Mouse (Mus musculus) CH12.LX (cell line): ENCODE data around the gene Myl9. TPM values are rescaled to one million over a fixed set of nuclear protein-coding genes. Genes with fewer than 3 reads are reported as not detected.

Experiments
- DNase-seq: peaks from one replicate; pipeline ENCODE4 v3.0.0-alpha.2; 2013; ENCODE audit errors: extremely low read depth
- H3K27ac ChIP-seq: 2 replicates; pipeline ENCODE4 v1.5.1; 2012; ENCODE audit warnings: low read depth, mild to moderate bottlenecking, control low read depth, moderate library complexity; ENCODE audit not compliant: insufficient read depth
- H3K27me3 ChIP-seq: replicated peaks from 2 replicates; pipeline ENCODE3; 2012; ENCODE audit warnings: inconsistent platforms
- H3K36me3 ChIP-seq, 2 experiments: replicated peaks in 1 of 2; 2 replicates each; pipeline versions ENCODE3 to v1.6.1; 2012; ENCODE audit warnings: inconsistent platforms in 1 of 2, low read length in 1 of 2, mild to moderate bottlenecking in 1 of 2, mixed read lengths in 1 of 2, moderate library complexity in 1 of 2; ENCODE audit not compliant: control insufficient read depth in 1 of 2, insufficient read depth in 1 of 2
- H3K4me1 ChIP-seq, 2 experiments: 2 replicates each; pipeline ENCODE4 v1.6.1; 2012; ENCODE audit warnings: inconsistent platforms in 1 of 2, moderate library complexity in 1 of 2; ENCODE audit not compliant: insufficient read depth in 2 of 2, control insufficient read depth in 1 of 2
- H3K4me2 ChIP-seq: 2 replicates; pipeline ENCODE4 v1.6.1; 2012; ENCODE audit warnings: low read depth, mild to moderate bottlenecking, control low read depth; ENCODE audit not compliant: poor library complexity, insufficient read depth, severe bottlenecking
- H3K4me3 ChIP-seq, 3 experiments: fragments of 150-350 bp in 1 of 3; sonication (generic) in 1 of 3; replicated peaks in 1 of 3; 2 replicates each; pipeline versions ENCODE3 to v1.5.1; 2011 to 2012; ENCODE audit warnings: low read depth in 2 of 3, low read length in 2 of 3, mild to moderate bottlenecking in 2 of 3, moderate library complexity in 2 of 3, control low read depth in 1 of 3, improper control_type of control experiment in 1 of 3, inconsistent platforms in 1 of 3, mixed read lengths in 1 of 3; ENCODE audit not compliant: poor library complexity in 1 of 3
- H3K79me2 ChIP-seq: replicated peaks from 2 replicates; pipeline ENCODE4 v1.6.1; 2012; ENCODE audit warnings: mild to moderate bottlenecking, moderate library complexity; ENCODE audit not compliant: control insufficient read depth, poor library complexity, insufficient read depth, severe bottlenecking; ENCODE audit errors: extremely low read depth
- H3K9ac ChIP-seq: 2 replicates; pipeline ENCODE4 v1.6.1; 2012; ENCODE audit warnings: low read depth, mild to moderate bottlenecking, control low read depth, moderate library complexity; ENCODE audit not compliant: insufficient read depth
- H3K9me3 ChIP-seq: replicated peaks from 2 replicates; pipeline ENCODE3; 2012; ENCODE audit warnings: low read length, inconsistent platforms, mixed read lengths
- BHLHE40 ChIP-seq: IDR thresholded peaks from 2 replicates; pipeline ENCODE4 v1.6.1; 2011; ENCODE audit warnings: mild to moderate bottlenecking, low read depth, low read length, improper control_type of control experiment
- E2F4 ChIP-seq: IDR thresholded peaks from 2 replicates; pipeline ENCODE4 v1.6.1; 2011; ENCODE audit warnings: low read depth, low read length, improper control_type of control experiment; ENCODE audit not compliant: insufficient replicate concordance
- ELF1 ChIP-seq: IDR thresholded peaks from 2 replicates; pipeline ENCODE4 v1.6.1; 2014; ENCODE audit warnings: low read depth, mild to moderate bottlenecking, inconsistent platforms, low read length, improper control_type of control experiment
- EP300 ChIP-seq: IDR thresholded peaks from 2 replicates; pipeline ENCODE4 v1.6.1; 2011; ENCODE audit warnings: low read length, improper control_type of control experiment
- ETS1 ChIP-seq: conservative IDR thresholded peaks from 2 replicates; pipeline ENCODE4 v1.6.1; 2012; ENCODE audit warnings: low read depth, mild to moderate bottlenecking, inconsistent platforms, low read length, improper control_type of control experiment, moderate library complexity
- HCFC1 ChIP-seq: IDR thresholded peaks from 2 replicates; pipeline ENCODE4 v1.6.1; 2012; ENCODE audit warnings: low read depth, mild to moderate bottlenecking, inconsistent platforms, low read length, improper control_type of control experiment
- IRF4 ChIP-seq: IDR thresholded peaks from 2 replicates; pipeline ENCODE4 v1.6.1; 2014; ENCODE audit warnings: low read depth, mild to moderate bottlenecking, inconsistent platforms, low read length, improper control_type of control experiment
- JUN ChIP-seq: IDR thresholded peaks from 2 replicates; pipeline ENCODE4 v1.6.1; 2011; ENCODE audit warnings: low read depth, mild to moderate bottlenecking, low read length, improper control_type of control experiment, moderate library complexity; ENCODE audit not compliant: insufficient read depth
- JUND ChIP-seq: conservative IDR thresholded peaks from 2 replicates; pipeline ENCODE4 v1.6.1; 2011; ENCODE audit warnings: low read depth, low read length, improper control_type of control experiment
- KAT2A ChIP-seq: IDR thresholded peaks from 2 replicates; pipeline ENCODE4 v1.6.1; 2012; ENCODE audit warnings: low read length, improper control_type of control experiment, inconsistent platforms; ENCODE audit not compliant: insufficient replicate concordance
- MAFK ChIP-seq: IDR thresholded peaks from 2 replicates; pipeline ENCODE4 v1.6.1; 2011; ENCODE audit warnings: low read length, improper control_type of control experiment; ENCODE audit not compliant: insufficient replicate concordance
- MAX ChIP-seq: IDR thresholded peaks from 2 replicates; pipeline ENCODE4 v1.6.1; 2011; ENCODE audit warnings: low read length, improper control_type of control experiment
- MAZ ChIP-seq: IDR thresholded peaks from 2 replicates; pipeline ENCODE4 v1.6.1; 2012; ENCODE audit warnings: low read depth, mild to moderate bottlenecking, inconsistent platforms, low read length, improper control_type of control experiment, moderate library complexity
- MYC ChIP-seq: IDR thresholded peaks from 2 replicates; pipeline ENCODE4 v1.6.1; 2011; ENCODE audit warnings: low read depth, mild to moderate bottlenecking, improper control_type of control experiment, low read length
- NRF1 ChIP-seq: IDR thresholded peaks from 2 replicates; pipeline ENCODE4 v1.6.1; 2014; ENCODE audit warnings: low read depth, mild to moderate bottlenecking, inconsistent platforms, low read length, improper control_type of control experiment, moderate library complexity
- RAD21 ChIP-seq: IDR thresholded peaks from 2 replicates; pipeline ENCODE4 v1.6.1; 2011; ENCODE audit warnings: low read depth, mild to moderate bottlenecking, low read length, improper control_type of control experiment, moderate library complexity
- RCOR1 ChIP-seq: conservative IDR thresholded peaks from 2 replicates; pipeline ENCODE4 v1.6.1; 2012; ENCODE audit warnings: low read depth, mild to moderate bottlenecking, inconsistent platforms, low read length, improper control_type of control experiment
- TCF12 ChIP-seq: IDR thresholded peaks from 2 replicates; pipeline ENCODE4 v1.6.1; 2014; ENCODE audit warnings: low read depth, mild to moderate bottlenecking, inconsistent platforms, low read length, improper control_type of control experiment
- USF1 ChIP-seq: IDR thresholded peaks from 2 replicates; pipeline ENCODE4 v1.6.1; 2014; ENCODE audit warnings: low read depth, mild to moderate bottlenecking, inconsistent platforms, low read length, improper control_type of control experiment
- USF2 ChIP-seq: conservative IDR thresholded peaks from 2 replicates; pipeline ENCODE4 v1.6.1; 2011; ENCODE audit warnings: low read depth, low read length, improper control_type of control experiment
- ZKSCAN1 ChIP-seq: IDR thresholded peaks from 2 replicates; pipeline ENCODE4 v1.6.1; 2012; ENCODE audit warnings: low read depth, inconsistent platforms, low read length, improper control_type of control experiment, borderline replicate concordance
- ZNF384 ChIP-seq: IDR thresholded peaks from 2 replicates; pipeline ENCODE4 v1.6.1; 2012; ENCODE audit warnings: low read depth, low read length, improper control_type of control experiment, inconsistent platforms
- dilution Hi-C: fragments of 300-500 bp; cut with MboI; formaldehyde crosslinking; loops from 2 replicates; pipeline ENCODE4 v1.14.3; 2020; ENCODE audit warnings: low sequenced_read_pairs; ENCODE audit not compliant: extremely low pct_unique_long_range_greater_than_20kb, extremely low pct_ligation_motif_present
- in situ Hi-C: fragments of 300-500 bp; cut with MboI; formaldehyde crosslinking; loops from 3 replicates; pipeline ENCODE4 v1.14.3; 2019; ENCODE audit warnings: low sequenced_read_pairs, low pct_ligation_motif_present, low pct_unique_long_range_greater_than_20kb, mixed read lengths
- polyA plus RNA-seq: library from polyadenylated mRNA; unstranded; fragments of >175 nt; gene quantifications from 2 replicates; pipeline ENCODE4 v1.2.1, GENCODE M21; 2012; ENCODE audit warnings: low read depth; ENCODE audit not compliant: insufficient read length
- total RNA-seq, 2 experiments: library from RNA; depleted of rRNA; stranded (reverse); fragments of 300-350 nt in 1 of 2; fragments of >200 nt in 1 of 2; gene quantifications; 2 replicates each; pipeline ENCODE4 v1.2.3; 2012 to 2014

Myl9 gene
- total and polyA plus RNA-seq, 3 experiments = not detected

- dilution Hi-C loops (no loop called here), in situ Hi-C loops (no loop called here)
- Histone ChIP-seq H3K36me3 (peaks cover 5 to 56% of the 10 kb centered on the region in 2 experiments), H3K9me3 (no peaks in the 10 kb centered on the region), H3K9ac (no peak overlapping the region), H3K79me2 (no peaks in the 10 kb centered on the region), H3K4me2 (no peak overlapping the region), H3K27me3 (no peaks in the 10 kb centered on the region), H3K4me1 (peaks cover 20 to 76% of the 10 kb centered on the region in 2 experiments), H3K4me3 (no peak overlapping the region), H3K27ac (no peak overlapping the region)
- TF ChIP-seq ZNF384 = no peak
- no peak for TF ChIP-seq TCF12
- no peak for TF ChIP-seq ETS1
- TF ChIP-seq MAX = no peak
- no peak for TF ChIP-seq ZKSCAN1
- no peak for TF ChIP-seq BHLHE40
- TF ChIP-seq MAFK = no peak
- no peak for TF ChIP-seq HCFC1
- no peak for TF ChIP-seq MYC
- TF ChIP-seq RCOR1 = no peak
- DNase-seq = no peak
Measured at GRCm38 (mm10) chr2:156741998-156742397, 33.2 kb upstream of the Myl9 start.

GRCm38 (mm10) chr2:156743248-156743647 lies 32.0 kb upstream of the Myl9 start:
- in situ Hi-C loops = no loop called here
- H3K79me2 ChIP-seq = no peaks in the 10 kb centered on the region
- TF ChIP-seq TCF12 (peak; percentile 74; the same call in 1 of the 2 replicates), MAZ (no peak)
- peaks cover 5 to 66% of the 10 kb centered on the region in 2 experiments for H3K36me3 ChIP-seq
- H3K27me3 ChIP-seq = no peaks in the 10 kb centered on the region
- dilution Hi-C loops = no loop called here
- no peak overlapping the region for H3K9ac ChIP-seq
- no peaks in the 10 kb centered on the region for H3K9me3 ChIP-seq
- no peak overlapping the region for H3K4me3 ChIP-seq
- H3K27ac ChIP-seq = no peak overlapping the region
- no peak for DNase-seq
- H3K4me2 ChIP-seq = no peak overlapping the region
- H3K4me1 ChIP-seq = peaks cover 20 to 72% of the 10 kb centered on the region in 2 experiments

GRCm38 (mm10) chr2:156744414-156744813 lies 30.8 kb upstream of the Myl9 start:
- H3K4me1 ChIP-seq = peaks cover 20 to 76% of the 10 kb centered on the region in 2 experiments
- H3K27me3 ChIP-seq = no peaks in the 10 kb centered on the region
- no peak overlapping the region for H3K27ac ChIP-seq
- no peaks in the 10 kb centered on the region for H3K9me3 ChIP-seq
- TF ChIP-seq JUN (peak; percentile 24; the same call in 1 of the 2 replicates), BHLHE40 (peak; percentile 70), JUND (peak; percentile 62; the same call in 1 of the 2 replicates), USF2 (peak; percentile 37; the same call in 1 of the 2 replicates), EP300 (peak; percentile 40; the same call in 1 of the 2 replicates), IRF4 (peak; percentile 75), KAT2A (0 out of 2 replicates have a peak, but pooled peaks have one; percentile 21), E2F4 (no peak), USF1 (peak; percentile 32; the same call in 1 of the 2 replicates), RAD21 (no peak), RCOR1 (no peak), MAFK (0 out of 2 replicates have a peak, but pooled peaks have one; percentile 15), ELF1 (no peak), NRF1 (no peak)
- DNase-seq = peak; percentile 53
- in situ Hi-C loops (no loop called here), dilution Hi-C loops (no loop called here)
- H3K79me2 ChIP-seq = no peaks in the 10 kb centered on the region
- H3K9ac ChIP-seq = no peak overlapping the region
- no peak overlapping the region for H3K4me2 ChIP-seq
- H3K4me3 ChIP-seq = no peak overlapping the region
- H3K36me3 ChIP-seq = peaks cover 5 to 72% of the 10 kb centered on the region in 2 experiments
